Comparison of ENCODE assay signal across 8 mouse cellular contexts in the genomic region with DNA sequence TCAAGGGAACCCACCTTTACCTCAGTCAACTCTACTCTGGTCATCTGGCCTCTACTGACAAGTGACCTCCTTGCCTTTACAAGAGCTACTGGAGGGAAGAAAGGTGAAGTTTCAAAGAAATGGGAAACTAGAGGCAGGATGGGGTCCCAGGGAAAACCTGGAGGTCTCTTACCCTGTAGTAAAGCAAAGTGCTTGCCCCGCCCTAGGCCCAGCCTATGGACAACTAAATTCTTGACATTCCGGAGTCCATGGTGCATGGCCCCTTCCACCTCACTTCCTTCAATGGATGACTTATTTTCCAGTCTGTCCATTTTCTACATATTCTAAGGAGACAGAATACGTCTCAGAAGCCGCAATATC. TPM values are rescaled to one million over a fixed set of nuclear protein-coding genes. Genes with fewer than 3 reads are reported as not detected.
DNase-seq lines count a peak whose midpoint lies in the region; ATAC-seq lines count a peak whose summit lies in the region.

No protein-coding gene starts in this region.

- ATAC-seq in heart, embryonic 15.5 days (replicated peaks; ENCODE audit: insufficient number of reproducible peaks, insufficient read depth, low FRiP score, low read depth) = no peak
- no peak for ATAC-seq in neural tube, embryonic 14.5 days (ENCODE audit: low read depth)

- H3K27ac ChIP-seq in heart, embryonic 15.5 days = peak overlapping the region; percentile 99
- peak overlapping the region; percentile 46; the same call in 1 of the 2 replicates for H3K27ac ChIP-seq in limb, embryonic 10.5 days
- no peak overlapping the region for H3K27ac ChIP-seq in neural tube, embryonic 14.5 days (ENCODE audit: low read depth, low read length)

- DNase-seq in thymus, postnatal 4 days = peak; percentile 25
- no peak for DNase-seq in thymus, postnatal 14 days
- DNase-seq in limb, embryonic 10.5 days (ENCODE audit: low spot score) = no peak
- DNase-seq in gastrocnemius, postnatal 10 days = no peak
- no peak for DNase-seq in embryo, embryonic 9.5 days (ENCODE audit: extremely low spot score)
- DNase-seq in gastrocnemius, adult 8-10 months (ENCODE audit: low spot score in 2 of 2) = no peak

- H3K9ac ChIP-seq in heart, embryonic 15.5 days = peak overlapping the region; percentile 91; the same call in 1 of the 2 replicates
- no peak overlapping the region; the same call in 1 of the 2 replicates for H3K9ac ChIP-seq in neural tube, embryonic 14.5 days (replicated peaks; ENCODE audit: low read depth, low read length)

- peaks cover 45% of the 10 kb centered on the region for H3K4me1 ChIP-seq in heart, embryonic 15.5 days (replicated peaks)
- peaks cover 43% of the 10 kb centered on the region for H3K4me1 ChIP-seq in limb, embryonic 10.5 days
- H3K4me1 ChIP-seq in neural tube, embryonic 14.5 days (ENCODE audit: control insufficient read depth, insufficient read depth, low read length) = peaks cover 54% of the 10 kb centered on the region

- H3K36me3 ChIP-seq in heart, embryonic 15.5 days = peaks cover 4% of the 10 kb centered on the region; the same call in 1 of the 2 replicates
- H3K36me3 ChIP-seq in limb, embryonic 10.5 days = peaks cover 44% of the 10 kb centered on the region
- no peaks in the 10 kb centered on the region for H3K36me3 ChIP-seq in neural tube, embryonic 14.5 days (ENCODE audit: control insufficient read depth, insufficient read depth, low read length)

- H3K27me3 ChIP-seq in heart, embryonic 15.5 days = no peaks in the 10 kb centered on the region
- H3K27me3 ChIP-seq in limb, embryonic 10.5 days (ENCODE audit: low read depth, poor library complexity, severe bottlenecking) = no peaks in the 10 kb centered on the region
- H3K27me3 ChIP-seq in neural tube, embryonic 14.5 days (ENCODE audit: control insufficient read depth, insufficient read depth, low read length) = no peaks in the 10 kb centered on the region

- no peaks in the 10 kb centered on the region for H3K9me3 ChIP-seq in heart, embryonic 15.5 days (replicated peaks)
- H3K9me3 ChIP-seq in limb, embryonic 10.5 days (replicated peaks) = no peaks in the 10 kb centered on the region
- H3K9me3 ChIP-seq in neural tube, embryonic 14.5 days (ENCODE audit: control insufficient read depth, low read length) = no peaks in the 10 kb centered on the region

- H3K4me2 ChIP-seq in heart, embryonic 15.5 days = peak overlapping the region; percentile 77
- H3K4me2 ChIP-seq in neural tube, embryonic 14.5 days (ENCODE audit: low read depth, low read length) = peak overlapping the region; percentile 91

- peak overlapping the region; percentile 90 for H3K4me3 ChIP-seq in heart, embryonic 15.5 days
- peak overlapping the region; percentile 82; the same call in 1 of the 2 replicates for H3K4me3 ChIP-seq in limb, embryonic 10.5 days
- H3K4me3 ChIP-seq in neural tube, embryonic 14.5 days (ENCODE audit: low read depth, low read length) = peak overlapping the region; percentile 60

- WGBS in heart, embryonic 15.5 days = 57% methylated on average over 4 of the region's 4 CpGs
- WGBS in limb, embryonic 10.5 days = 71% methylated on average over 4 of the region's 4 CpGs
- 72% methylated on average over 4 of the region's 4 CpGs for WGBS in neural tube, embryonic 14.5 days

RNA-seq across cellular contexts. Expression of gene Bcl2l1, which starts 3.5 kb away (rescaled TPM):
- polyA plus RNA-seq in heart, embryonic 15.5 days (2015; fragmentation: Nextera tagmentation; extraction: Ambion mirVana) = 69.5 and 80.7 TPM in 2 replicates
- 90.1 and 103 TPM in 2 replicates for polyA plus RNA-seq in limb, embryonic 10.5 days (2016; fragmentation: Nextera tagmentation; extraction: Ambion mirVana)
- polyA plus RNA-seq in neural tube, embryonic 14.5 days (2014; fragmentation: Nextera tagmentation; extraction: Ambion mirVana) = 142 and 159 TPM in 2 replicates
- 10 to 100 TPM; 19.6 to 21.4 TPM for total RNA-seq in gastrocnemius, postnatal 10 days (2021)
- 10 to 100 TPM in 3 of 4 experiments, 1 to 10 TPM in 1; 9.1 to 17.5 (median 15.4) TPM for total RNA-seq in gastrocnemius, adult 8-10 months (2022)

RNA-seq across cellular contexts. Expression of gene Tpx2, which starts 19.8 kb away (rescaled TPM):
- polyA plus RNA-seq in heart, embryonic 15.5 days (2015; fragmentation: Nextera tagmentation; extraction: Ambion mirVana) = 47.3 and 49.9 TPM in 2 replicates
- 141 and 147 TPM in 2 replicates for polyA plus RNA-seq in limb, embryonic 10.5 days (2016; fragmentation: Nextera tagmentation; extraction: Ambion mirVana)
- 7.5 and 12.6 TPM in 2 replicates for polyA plus RNA-seq in neural tube, embryonic 14.5 days (2014; fragmentation: Nextera tagmentation; extraction: Ambion mirVana)
- total RNA-seq in gastrocnemius, postnatal 10 days (2021) = 10 to 100 TPM; 10.4 to 12.8 TPM
- 1 to 10 TPM; 1.1 to 4.8 (median 3.1) TPM for total RNA-seq in gastrocnemius, adult 8-10 months (2022)
